Mouse (Mus musculus) mesoderm, embryonic 11.5 days (tissue): ENCODE measurements at regions not wholly inside any gene's neighbourhood (a gene's known extent, or its start where the extent isn't known, plus 50 kb on each side); places are given as distances from the start of the nearest gene placed in this dataset.

Experiments
- DNase-seq: peaks from one replicate; pipeline ENCODE4 v3.0.0-alpha.2; 2012; ENCODE audit warnings: low read depth, low spot score

DNA sequence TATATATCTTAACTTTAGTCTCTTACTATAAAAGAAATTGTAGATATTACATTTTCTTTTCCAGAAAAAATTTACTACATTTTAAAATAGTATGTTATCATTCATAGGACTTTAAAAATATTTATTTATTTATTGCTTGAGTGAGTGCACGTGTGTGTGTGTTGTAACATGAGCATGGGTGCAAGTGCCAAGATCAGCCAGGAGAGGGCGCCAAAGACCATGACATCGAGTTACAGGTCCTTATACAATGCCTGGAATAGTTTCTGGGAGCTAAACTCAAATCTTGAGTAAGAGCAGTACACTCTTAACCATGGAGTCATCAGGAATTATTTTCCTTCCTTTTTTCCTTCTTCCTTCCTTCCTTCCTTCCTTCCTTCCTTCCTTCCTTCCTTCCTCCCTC is 185.4 kb upstream of the Mageb4 start:
- peak; percentile 44 for DNase-seq
